Comparison of ENCODE assay signal across 8 mouse cellular contexts in genomic region chr16:65629186-65629585, GRCm38 (mm10).
DNase-seq lines count a peak whose midpoint lies in the region; ATAC-seq lines count a peak whose summit lies in the region.

No protein-coding gene starts in this region.

- no peak overlapping the region for H3K4me3 ChIP-seq in intestine, embryonic 15.5 days (replicated peaks)
- no peak overlapping the region for H3K4me3 ChIP-seq in limb, embryonic 10.5 days

- H3K27ac ChIP-seq in intestine, embryonic 15.5 days = no peak overlapping the region
- no peak overlapping the region for H3K27ac ChIP-seq in limb, embryonic 10.5 days

- no peak for ATAC-seq in intestine, embryonic 15.5 days
- ATAC-seq in monocyte, adult 5-6 weeks (replicated peaks; ENCODE audit: insufficient number of reproducible peaks, low FRiP score, low TSS enrichment, poor library complexity, severe bottlenecking) = peak; percentile 71; the same call in 1 of the 2 replicates

- H3K9me3 ChIP-seq in intestine, embryonic 15.5 days = no peaks in the 10 kb centered on the region
- H3K9me3 ChIP-seq in limb, embryonic 10.5 days (replicated peaks) = no peaks in the 10 kb centered on the region

- peak overlapping the region; percentile 32 for H3K4me2 ChIP-seq in intestine, embryonic 15.5 days (replicated peaks)

- peak; percentile 90 for DNase-seq in 416B (ENCODE audit: low read depth)
- peak; percentile 76 for DNase-seq in Muller cell, postnatal 12 days (ENCODE audit: inconsistent ontology term)
- DNase-seq in cerebellum, postnatal 10 days = peak; percentile 76 to 85
- peak; percentile 20 to 53 for DNase-seq in frontal cortex, postnatal 25 days (ENCODE audit: low spot score in 2 of 2)
- peak; percentile 33 for DNase-seq in limb, embryonic 10.5 days (ENCODE audit: low spot score)
- peak; percentile 59 for DNase-seq in thymus, postnatal 0 days (ENCODE audit: low spot score)

- WGBS in intestine, embryonic 15.5 days = 11% methylated on average over 10 of the region's 10 CpGs
- WGBS in limb, embryonic 10.5 days = 14% methylated on average over 10 of the region's 10 CpGs

- H3K27me3 ChIP-seq in intestine, embryonic 15.5 days (replicated peaks) = no peaks in the 10 kb centered on the region
- H3K27me3 ChIP-seq in limb, embryonic 10.5 days (ENCODE audit: low read depth, poor library complexity, severe bottlenecking) = no peaks in the 10 kb centered on the region

- H3K4me1 ChIP-seq in intestine, embryonic 15.5 days (replicated peaks) = no peaks in the 10 kb centered on the region
- no peaks in the 10 kb centered on the region for H3K4me1 ChIP-seq in limb, embryonic 10.5 days

- no peak overlapping the region for H3K9ac ChIP-seq in intestine, embryonic 15.5 days

- H3K36me3 ChIP-seq in intestine, embryonic 15.5 days = no peaks in the 10 kb centered on the region
- no peaks in the 10 kb centered on the region for H3K36me3 ChIP-seq in limb, embryonic 10.5 days

Comparison
In these comparisons a context has a peak if more than half of its experiments do, and no peak if none do; other contexts are left out.
1. DNase-seq: peak in every context shown above with its lines; median percentile 90 in 416B; 80 in cerebellum, postnatal 10 days; 76 in Muller cell, postnatal 12 days; 59 in thymus, postnatal 0 days; 36 in frontal cortex, postnatal 25 days; 33 in limb, embryonic 10.5 days.